Mouse (Mus musculus) kidney, adult 2 months (tissue): ENCODE measurements around the gene Folr2.

ENCODE experiments used
- CTCF ChIP-seq: fragments of 200-500 bp; conservative IDR thresholded peaks from 2 replicates; pipeline ENCODE4 v1.5.1; 2011; ENCODE audit warnings: low read depth, mild to moderate bottlenecking, control low read depth, low read length, moderate library complexity, mixed read lengths; ENCODE audit not compliant: insufficient read depth, insufficient read length
- POLR2A ChIP-seq: fragments of 200-500 bp; IDR thresholded peaks from one replicate; pipeline ENCODE4 v1.6.1; 2011; ENCODE audit warnings: low read depth, low read length, control low read depth

DNA sequence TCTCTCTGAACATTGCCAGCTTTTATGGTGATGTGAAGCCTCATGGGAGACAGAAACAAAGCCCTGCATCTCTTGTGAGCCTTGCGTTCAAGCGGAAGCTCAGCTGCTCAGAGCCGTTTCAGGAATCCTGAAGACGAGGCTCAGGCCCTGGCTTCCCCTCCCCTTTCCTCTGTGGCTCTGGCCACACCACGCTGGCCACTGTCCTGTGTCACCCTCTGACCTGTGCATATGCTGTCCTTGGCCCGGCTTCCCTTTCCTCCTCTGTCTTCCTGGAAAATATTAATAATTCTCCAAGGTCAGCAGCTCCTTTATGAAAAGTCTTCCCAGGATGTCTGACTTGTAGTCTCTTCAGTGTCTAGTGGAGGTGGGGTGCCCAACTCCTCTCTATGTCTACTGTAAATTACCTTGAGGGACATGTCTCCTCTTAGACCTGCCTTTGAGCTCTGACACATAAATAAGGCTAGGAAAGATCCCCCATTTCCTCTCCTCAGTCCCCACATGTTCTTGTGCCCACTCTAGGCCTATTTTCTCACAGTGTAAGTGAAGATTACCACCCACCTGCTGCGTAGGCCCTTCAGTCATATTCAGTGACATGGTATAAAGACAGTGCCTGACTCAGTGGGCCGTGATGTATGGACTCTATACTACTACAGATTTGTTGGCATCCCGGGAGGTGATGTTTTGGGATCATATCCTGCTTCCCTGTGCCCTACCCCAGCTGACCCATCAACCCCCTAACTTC lies 25.6 kb upstream of the Folr2 start:
- TF ChIP-seq CTCF, result no peak
- no peak for TF ChIP-seq POLR2A
